Mouse (Mus musculus) heart, postnatal 0 days (tissue): ENCODE data around the gene Bco2. TPM values are rescaled to one million over a fixed set of nuclear protein-coding genes. Genes with fewer than 3 reads are reported as not detected.
A peak's percentile ranks its signal among the peaks of the same experiment; 100 is the strongest.

Experiments
- ATAC-seq: fragments of 200-750 bp; cut with Nextera tagmentation; 2 replicates; pipeline ENCODE4 v1.8.0; 2017; ENCODE audit warnings: low read depth, moderate number of reproducible peaks, moderate library complexity; ENCODE audit not compliant: insufficient read depth
- DNase-seq: peaks from one replicate; pipeline ENCODE4 v3.0.0-alpha.2; 2016; ENCODE audit warnings: low spot score
- H3K27ac ChIP-seq: fragments of 300-500 bp; sonication (generic); 2 replicates; pipeline ENCODE4 v1.5.1; 2014; ENCODE audit warnings: low read depth, mild to moderate bottlenecking
- H3K27me3 ChIP-seq: fragments of 300-500 bp; sonication (generic); 2 replicates; pipeline ENCODE4 v1.6.1; 2014; ENCODE audit warnings: low read length, mixed read lengths; ENCODE audit not compliant: control insufficient read depth, insufficient read depth
- H3K36me3 ChIP-seq: fragments of 300-500 bp; sonication (generic); replicated peaks from 2 replicates; pipeline ENCODE4 v1.6.1; 2014; ENCODE audit warnings: low read length, mixed read lengths; ENCODE audit not compliant: control insufficient read depth, insufficient read depth
- H3K4me1 ChIP-seq: fragments of 300-500 bp; sonication (generic); 2 replicates; pipeline ENCODE4 v1.6.1; 2014; ENCODE audit warnings: antibody characterized with exemption; ENCODE audit not compliant: control insufficient read depth, insufficient read depth
- H3K4me2 ChIP-seq: fragments of 300-500 bp; sonication (generic); 2 replicates; pipeline ENCODE4 v1.6.1; 2014; ENCODE audit warnings: low read depth, mild to moderate bottlenecking, low read length, moderate library complexity
- H3K4me3 ChIP-seq: fragments of 300-500 bp; sonication (generic); 2 replicates; pipeline ENCODE4 v1.5.1; 2014; ENCODE audit warnings: low read depth, low read length
- H3K9ac ChIP-seq: fragments of 300-500 bp; sonication (generic); replicated peaks from 2 replicates; pipeline ENCODE4 v1.6.1; 2014; ENCODE audit warnings: low read depth, low read length, mixed read lengths
- H3K9me3 ChIP-seq: fragments of 300-500 bp; sonication (generic); replicated peaks from 2 replicates; pipeline ENCODE4 v1.6.1; 2016; ENCODE audit warnings: low read length; ENCODE audit not compliant: control insufficient read depth
- CTCF ChIP-seq: IDR thresholded peaks from 2 replicates; pipeline ENCODE4 v1.5.1; 2016; ENCODE audit warnings: antibody characterized with exemption, control low read depth, low read depth
- EP300 ChIP-seq: IDR thresholded peaks from 2 replicates; pipeline ENCODE4 v1.6.1; 2016; ENCODE audit warnings: antibody characterized with exemption, low read depth
- WGBS: fragments of 180-500 bp; shearing (Covaris S2); extraction: QIAGEN DNeasy Blood & Tissue Kit; methylation state at CpG from one replicate; pipeline ENCODE4 v1.1.7; 2014; 5-methylcytosine and 5-hydroxymethylcytosine counted together
- polyA plus RNA-seq: library from polyadenylated mRNA; unstranded; fragments of >200 nt; fragmentation: Nextera tagmentation; extraction: Ambion mirVana; gene quantifications from 2 replicates; pipeline ENCODE4 v1.2.1, GENCODE M21; 2015
- total RNA-seq: library from RNA; depleted of rRNA; stranded (reverse); fragments of >200 nt; gene quantifications from 2 replicates; pipeline ENCODE4 v1.2.3, GENCODE M21; 2014; ENCODE audit warnings: low replicate concordance

Gene Bco2
- total and polyA plus RNA-seq, 2 experiments from 2014 or later: 0.07 TPM; not detected in 1

- peak overlapping the region; percentile 86 for H3K27ac ChIP-seq
- H3K4me2 ChIP-seq: peak overlapping the region; percentile 96
- no peaks in the 10 kb centered on the region for H3K9me3 ChIP-seq
- H3K36me3 ChIP-seq: peaks cover 49% of the 10 kb centered on the region
- ATAC-seq: no peak
- H3K4me3 ChIP-seq: peak overlapping the region; percentile 73
- 39% methylated on average over 6 of the region's 6 CpGs for WGBS
- H3K4me1 ChIP-seq: peaks cover 15% of the 10 kb centered on the region
- H3K9ac ChIP-seq: peak overlapping the region; percentile 76
- no peak for TF ChIP-seq EP300
- no peak for TF ChIP-seq CTCF
- DNase-seq: peak; percentile 27
- no peaks in the 10 kb centered on the region for H3K27me3 ChIP-seq
Measured at GRCm38 (mm10) chr9:50601536-50601935, 46.6 kb upstream of the Bco2 start.

DNA sequence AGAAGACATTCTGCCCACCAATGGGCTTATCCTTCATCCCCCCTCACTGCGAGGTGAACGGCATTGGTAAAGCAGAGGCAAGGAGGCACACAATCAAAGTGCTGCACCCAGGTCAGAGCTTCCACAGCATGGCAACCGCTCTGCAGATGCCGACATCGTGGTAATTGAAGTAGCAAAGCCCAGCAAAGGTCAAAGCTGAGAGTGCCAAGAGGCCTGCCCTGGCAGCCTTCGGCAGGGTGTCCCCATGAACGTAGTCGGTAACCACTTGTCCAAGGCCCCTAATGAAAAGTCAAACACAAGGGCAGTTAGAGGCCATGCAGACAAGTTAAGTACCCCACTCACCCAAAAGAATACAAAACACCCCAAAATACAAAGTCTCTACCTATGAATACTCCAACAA, 42.0 kb upstream of the Bco2 start:
- no peak overlapping the region for H3K9ac ChIP-seq
- no peak overlapping the region for H3K4me2 ChIP-seq
- ATAC-seq (no peak), DNase-seq (no peak)
- no peaks in the 10 kb centered on the region for H3K27me3 ChIP-seq
- H3K9me3 ChIP-seq: no peaks in the 10 kb centered on the region
- H3K27ac ChIP-seq: no peak overlapping the region
- TF ChIP-seq EP300: no peak
- TF ChIP-seq CTCF: no peak
- H3K4me3 ChIP-seq: no peak overlapping the region
- 89% methylated on average over 8 of the region's 8 CpGs for WGBS
- peaks cover 5% of the 10 kb centered on the region for H3K4me1 ChIP-seq
- peaks cover 56% of the 10 kb centered on the region for H3K36me3 ChIP-seq

- Histone ChIP-seq H3K36me3 (peaks cover 50% of the 10 kb centered on the region), H3K27me3 (no peaks in the 10 kb centered on the region), H3K4me3 (no peak overlapping the region), H3K9ac (no peak overlapping the region), H3K9me3 (no peaks in the 10 kb centered on the region), H3K4me2 (no peak overlapping the region), H3K4me1 (no peaks in the 10 kb centered on the region), H3K27ac (no peak overlapping the region)
- ATAC-seq (no peak), DNase-seq (no peak)
- WGBS: 66% methylated on average over 12 of the region's 12 CpGs
- TF ChIP-seq EP300: no peak
Measured at GRCm38 (mm10) chr9:50594794-50595417, 39.9 kb upstream of the Bco2 start.

DNA sequence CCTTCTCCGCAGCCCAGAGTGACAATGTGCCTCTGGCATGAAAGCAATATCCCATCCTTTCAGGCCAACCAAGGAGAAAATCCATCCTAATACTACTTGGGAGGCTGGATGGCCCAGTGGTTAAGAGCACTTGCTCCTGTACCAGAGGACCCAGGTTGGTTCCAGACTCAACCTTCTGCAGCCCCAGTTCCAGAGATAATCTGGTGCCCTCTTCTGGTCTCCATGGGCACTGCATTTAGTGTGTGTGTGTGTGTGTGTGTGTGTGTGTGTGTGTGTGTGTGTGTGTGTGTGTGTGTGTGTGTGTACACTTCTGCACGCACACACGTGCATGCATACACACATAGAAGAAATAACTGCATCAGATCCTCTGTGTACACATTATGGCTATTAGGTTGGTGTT, 38.6 kb upstream of the Bco2 start:
- TF ChIP-seq EP300: no peak
- peak; percentile 54 for TF ChIP-seq CTCF
- DNase-seq (no peak), ATAC-seq (no peak)
- WGBS: 91% methylated on average over 3 of the region's 3 CpGs
- no peaks in the 10 kb centered on the region for H3K9me3 ChIP-seq
- H3K27me3 ChIP-seq: no peaks in the 10 kb centered on the region
- H3K4me1 ChIP-seq: no peaks in the 10 kb centered on the region
- no peak overlapping the region for H3K9ac ChIP-seq
- H3K4me3 ChIP-seq: no peak overlapping the region
- H3K4me2 ChIP-seq: no peak overlapping the region
- peaks cover 36% of the 10 kb centered on the region for H3K36me3 ChIP-seq
- H3K27ac ChIP-seq: no peak overlapping the region

- Histone ChIP-seq H3K4me2 (no peak overlapping the region), H3K36me3 (peaks cover 31% of the 10 kb centered on the region), H3K4me1 (no peaks in the 10 kb centered on the region), H3K9ac (no peak overlapping the region), H3K9me3 (no peaks in the 10 kb centered on the region), H3K4me3 (no peak overlapping the region), H3K27ac (no peak overlapping the region), H3K27me3 (no peaks in the 10 kb centered on the region)
- no peak for DNase-seq
- TF ChIP-seq EP300 (no peak), CTCF (no peak)
- 85% methylated on average over 9 of the region's 9 CpGs for WGBS
- no peak for ATAC-seq
Measured at GRCm38 (mm10) chr9:50592955-50593354, 38.0 kb upstream of the Bco2 start.

- Histone ChIP-seq H3K27ac (no peak overlapping the region), H3K4me1 (no peaks in the 10 kb centered on the region), H3K27me3 (no peaks in the 10 kb centered on the region), H3K9me3 (no peaks in the 10 kb centered on the region), H3K4me3 (no peak overlapping the region), H3K4me2 (no peak overlapping the region), H3K9ac (no peak overlapping the region), H3K36me3 (peaks cover 12% of the 10 kb centered on the region)
- no peak for DNase-seq
- ATAC-seq: no peak
- no peak for TF ChIP-seq CTCF
- no peak for TF ChIP-seq EP300
- 68% methylated on average over 10 of the region's 10 CpGs for WGBS
Measured at GRCm38 (mm10) chr9:50590856-50591518, 36.0 kb upstream of the Bco2 start.
